Mouse (Mus musculus): Measurements from ENCODE around the gene Nkpd1. TPM values are rescaled to one million over a fixed set of nuclear protein-coding genes. Genes with fewer than 3 reads are reported as not detected.
"Not testable (repeated sequence)": the region's sequence is repeated elsewhere in the genome, so short reads cannot be mapped to it uniquely, and the experiment has no call there.

Nkpd1 gene
- polyA plus RNA-seq, 3 experiments from 2014 or later = not detected

DNA sequence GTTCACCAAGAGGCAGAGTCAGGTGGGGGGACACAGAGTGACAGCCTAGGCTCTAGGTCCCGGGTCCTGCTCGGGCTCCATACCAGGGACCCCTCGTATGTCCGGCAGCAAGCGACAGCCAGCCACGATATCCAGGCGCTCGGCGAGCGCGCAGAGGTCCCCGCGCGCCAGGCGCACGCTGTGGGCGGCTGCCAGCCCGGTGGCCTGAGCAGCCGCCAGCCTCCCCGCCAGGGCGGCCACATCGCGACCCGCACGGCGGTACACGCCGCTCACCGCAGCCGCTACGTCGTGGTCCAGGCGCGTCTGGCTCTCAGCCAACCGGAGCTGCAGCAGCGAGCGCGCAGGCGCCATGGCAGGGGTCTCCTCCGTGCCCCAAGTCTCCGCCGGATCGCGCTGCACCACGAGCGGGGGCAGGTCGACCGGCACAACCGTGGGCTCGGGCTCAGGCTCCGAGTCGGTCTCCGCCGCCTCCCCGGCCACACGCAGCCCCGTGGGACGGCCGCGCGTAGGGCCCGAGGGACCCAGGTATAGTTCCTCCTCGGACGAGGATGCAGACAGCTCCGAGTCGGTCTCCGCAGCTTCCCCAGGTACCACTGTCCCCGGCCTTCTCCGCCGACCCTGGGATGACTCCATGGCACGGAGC is 10.5 kb upstream of the Nkpd1 start:
- ATAC-seq = no peak

GRCm38 (mm10) chr7:19507612-19507981 is 10.0 kb upstream of the Nkpd1 start:
- no peak for ATAC-seq

DNA sequence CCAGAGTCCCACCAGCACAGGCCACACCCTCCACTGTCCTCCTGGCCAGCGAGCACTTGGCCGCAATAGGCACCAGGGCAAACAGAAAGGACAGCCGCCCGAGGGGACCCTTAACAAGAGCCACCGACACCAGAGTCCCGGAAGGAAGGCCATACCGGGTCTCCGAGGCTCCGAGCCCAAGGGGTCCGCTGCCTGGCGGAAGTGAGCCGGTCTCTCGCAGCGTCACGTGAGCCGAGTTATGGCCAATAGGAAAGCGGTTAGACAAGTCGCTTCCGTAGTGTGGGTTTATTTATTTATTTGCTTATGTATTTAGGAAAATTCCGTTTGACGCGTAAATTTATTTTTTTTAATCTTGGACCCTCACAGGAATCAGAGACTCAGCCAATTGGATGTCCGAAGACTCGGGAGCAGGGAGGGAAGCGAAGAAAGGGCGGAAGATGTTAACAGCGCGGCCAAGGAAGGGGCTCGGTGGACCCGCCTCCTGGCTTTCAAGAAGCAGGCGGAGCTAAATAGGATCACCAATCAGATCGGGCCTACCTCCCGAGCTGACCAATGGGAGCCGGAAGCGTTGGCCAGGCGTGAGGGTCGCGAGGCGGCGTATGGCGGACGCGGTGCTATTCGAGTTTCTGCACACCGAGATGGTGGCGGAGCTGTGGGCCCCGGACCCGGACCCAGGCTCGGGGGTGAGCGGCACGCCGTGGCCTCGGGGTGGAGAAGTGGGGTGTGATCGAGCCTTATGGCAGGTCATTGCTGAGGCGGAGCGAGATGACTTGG is 9.3 kb upstream of the Nkpd1 start, which contains the start of the genes Bloc1s3 and Trappc6a:
TSS of gene Bloc1s3 (minus strand) at position 218 of the 774 bp plus-strand sequence.
TSS of gene Trappc6a (plus strand) at position 246 of the 774 bp plus-strand sequence.
- peak; percentile 90 for ATAC-seq

- ATAC-seq = peak; percentile 36
Measured at GRCm38 (mm10) chr7:19508924-19509568, 8.6 kb upstream of the Nkpd1 start.

DNA sequence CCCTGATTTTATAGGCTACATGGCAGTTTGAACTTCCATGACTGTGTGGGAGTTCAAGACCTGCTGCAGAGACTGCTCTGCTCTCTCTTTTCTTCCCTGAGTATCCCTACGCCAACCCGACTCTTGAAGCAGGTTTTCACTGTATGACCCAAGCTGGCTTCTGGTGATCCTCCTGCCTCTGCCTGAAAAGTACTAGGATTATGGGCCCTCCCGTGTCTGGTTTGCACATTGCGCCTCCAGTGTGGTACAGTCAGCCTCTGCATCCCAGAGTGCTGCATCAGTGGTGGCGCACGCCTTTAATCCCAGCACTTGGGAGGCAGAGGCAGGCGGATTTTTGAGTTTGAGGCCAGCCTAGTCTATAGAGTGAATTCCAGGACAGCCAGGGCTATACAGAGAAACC is 7.9 kb upstream of the Nkpd1 start:
- ATAC-seq = no peak

GRCm38 (mm10) chr7:19511934-19512333 is 5.7 kb upstream of the Nkpd1 start:
- ATAC-seq = not testable (repeated sequence)

- ATAC-seq = no peak
Measured at GRCm38 (mm10) chr7:19512353-19512752, 5.3 kb upstream of the Nkpd1 start.

- no peak for ATAC-seq
Measured at GRCm38 (mm10) chr7:19520032-19520431, 2.4 kb downstream of the Nkpd1 start.

- ATAC-seq = no peak
Measured at GRCm38 (mm10) chr7:19523017-19523756, 5.5 kb downstream of the Nkpd1 start.

- no peak for ATAC-seq
Measured at GRCm38 (mm10) chr7:19523757-19524419, 6.2 kb downstream of the Nkpd1 start.

- ATAC-seq = no peak
Measured at GRCm38 (mm10) chr7:19524420-19525104, 6.9 kb downstream of the Nkpd1 start.

- no peak for ATAC-seq
Measured at GRCm38 (mm10) chr7:19525105-19525481, 7.5 kb downstream of the Nkpd1 start.

- no peak for ATAC-seq
Measured at GRCm38 (mm10) chr7:19531077-19531476, 13.4 kb downstream of the Nkpd1 start.

DNA sequence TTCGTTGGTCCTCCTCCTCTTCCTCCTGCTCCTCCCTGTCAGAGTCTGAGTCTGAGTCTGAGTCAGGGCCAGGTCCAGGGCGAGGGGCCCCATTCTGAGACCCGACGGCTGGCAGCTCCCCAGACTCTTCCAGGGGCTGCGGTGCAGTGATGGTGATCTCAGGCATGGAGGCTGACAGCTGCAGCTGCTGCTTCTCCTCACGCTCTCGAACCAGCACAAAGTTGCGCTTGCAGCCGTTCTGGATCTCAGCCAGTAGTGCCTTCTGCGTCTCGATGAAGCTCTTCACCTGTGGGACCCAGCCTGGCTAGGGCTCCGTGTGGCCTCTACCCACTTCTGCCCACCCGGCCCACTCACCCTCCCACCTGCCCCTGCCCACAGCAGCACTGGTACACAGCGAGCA is 14.6 kb downstream of the Nkpd1 start:
- no peak for ATAC-seq

GRCm38 (mm10) chr7:19534676-19535075 is 17.0 kb downstream of the Nkpd1 start:
- ATAC-seq = no peak

GRCm38 (mm10) chr7:19540771-19541566 is 23.3 kb downstream of the Nkpd1 start:
- ATAC-seq = no peak

DNA sequence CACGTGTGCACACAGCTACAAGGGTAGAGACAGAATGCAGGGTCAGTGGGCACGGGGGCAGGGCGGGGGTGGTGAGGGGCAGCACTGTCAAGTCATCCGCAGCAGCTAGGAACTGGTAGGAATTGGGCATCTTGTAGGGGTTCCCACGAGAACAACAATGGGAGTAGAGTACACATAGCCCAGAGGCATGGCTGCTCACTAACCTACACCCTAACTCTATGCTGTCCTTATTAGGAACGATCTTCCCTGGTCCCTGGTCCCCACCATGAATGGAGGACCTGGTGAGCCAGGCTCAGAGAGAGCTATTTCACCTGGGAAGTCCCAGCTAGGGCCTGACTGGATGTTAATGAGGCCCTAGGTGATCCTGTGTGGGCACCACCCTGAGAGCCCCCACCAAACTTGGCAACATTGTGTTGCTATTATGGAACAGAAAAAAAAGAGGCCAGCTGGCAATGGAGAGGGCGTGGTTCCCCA is 24.1 kb downstream of the Nkpd1 start:
- no peak for ATAC-seq

DNA sequence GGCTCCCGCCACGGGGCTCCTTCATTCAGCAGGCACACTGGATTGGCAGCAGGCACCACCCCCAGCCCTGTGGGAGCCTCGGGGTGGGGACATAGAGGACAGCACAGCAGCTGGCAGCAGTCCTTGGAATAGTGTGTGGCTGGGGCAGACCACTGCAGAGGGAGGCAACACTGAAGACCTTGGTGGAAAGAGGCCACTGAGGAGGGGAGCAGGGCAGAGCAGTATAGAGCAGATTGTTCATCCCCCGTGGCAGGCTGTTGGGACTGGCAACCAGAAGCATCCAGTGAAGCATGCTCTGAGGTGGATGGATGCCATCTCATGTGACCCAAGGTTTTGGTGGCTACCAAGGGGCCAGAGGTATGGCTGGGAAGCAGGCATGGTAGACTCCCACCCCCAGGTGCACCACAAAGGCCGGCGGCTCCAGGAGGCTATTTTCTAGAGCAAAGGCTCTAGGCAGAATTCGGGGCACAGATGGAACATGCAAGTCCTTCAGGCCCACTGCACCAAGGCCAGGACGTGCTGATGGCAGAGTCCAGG is 24.6 kb downstream of the Nkpd1 start:
- no peak for ATAC-seq

- peak; percentile 61 for ATAC-seq
Measured at GRCm38 (mm10) chr7:19543584-19543983, 25.9 kb downstream of the Nkpd1 start.

GRCm38 (mm10) chr7:19546007-19546406 is 28.4 kb downstream of the Nkpd1 start:
- no peak for ATAC-seq
